Mouse (Mus musculus) lung, postnatal 0 days (tissue): ENCODE measurements around the gene Itpkc.

Experiments used
- CTCF ChIP-seq: IDR thresholded peaks from 2 replicates; pipeline ENCODE4 v1.5.1; 2016; ENCODE audit warnings: antibody characterized with exemption, mild to moderate bottlenecking
- EP300 ChIP-seq: IDR thresholded peaks from 2 replicates; pipeline ENCODE4 v1.6.1; 2016; ENCODE audit warnings: antibody characterized with exemption, mild to moderate bottlenecking, control low read depth

DNA sequence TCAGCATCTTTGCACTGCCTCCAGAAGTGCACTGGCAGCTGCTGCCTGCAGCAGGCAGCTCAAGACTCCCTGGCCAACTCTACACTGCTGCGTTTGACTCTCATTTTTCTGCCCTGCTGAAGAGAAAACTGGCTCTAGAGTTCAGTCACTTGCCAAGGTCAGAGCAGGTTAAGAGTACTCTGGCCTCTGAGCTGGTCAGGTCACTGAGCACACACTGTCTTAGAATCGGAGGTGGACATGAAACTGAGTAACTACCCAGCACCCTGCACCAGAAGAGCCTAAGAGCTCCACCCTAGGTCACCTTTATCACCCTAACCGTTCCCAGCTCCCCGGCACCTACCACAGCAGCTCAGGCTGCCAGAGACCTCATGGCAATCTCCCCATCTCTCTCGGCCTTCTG, 42.5 kb downstream of the Itpkc start:
- TF ChIP-seq CTCF (no peak), EP300 (no peak)
